Mouse (Mus musculus) retina, adult 2 months (tissue): Measurements from ENCODE around the gene Hoxa6.

ENCODE experiments used
- DNase-seq: peaks from one replicate; pipeline ENCODE4 v3.0.0-alpha.2; 2012; ENCODE audit warnings: low read depth, low spot score

Gene Hoxa6

GRCm38 (mm10) chr6:52241001-52241621 lies 32.6 kb upstream of the Hoxa6 start:
- no peak for DNase-seq

GRCm38 (mm10) chr6:52240389-52241000 lies 32.0 kb upstream of the Hoxa6 start, which contains the start of gene Hoxa10:
TSS of gene Hoxa10 (minus strand) at chr6:52240854.
- DNase-seq, result no peak

GRCm38 (mm10) chr6:52239625-52240388 lies 31.3 kb upstream of the Hoxa6 start:
- DNase-seq, result no peak

GRCm38 (mm10) chr6:52238976-52239375 lies 30.5 kb upstream of the Hoxa6 start:
- no peak for DNase-seq

GRCm38 (mm10) chr6:52238155-52238545 lies 29.6 kb upstream of the Hoxa6 start:
- DNase-seq, result no peak

- no peak for DNase-seq
These were observed 29.0 kb upstream of the Hoxa6 start for GRCm38 (mm10) chr6:52237346-52238154.

GRCm38 (mm10) chr6:52236806-52237205 lies 28.3 kb upstream of the Hoxa6 start:
- no peak for DNase-seq

- DNase-seq, result no peak
These were observed 27.3 kb upstream of the Hoxa6 start for GRCm38 (mm10) chr6:52235866-52236265.

- no peak for DNase-seq
These were observed 26.7 kb upstream of the Hoxa6 start for GRCm38 (mm10) chr6:52235267-52235666.

- no peak for DNase-seq
These were observed 26.1 kb upstream of the Hoxa6 start for GRCm38 (mm10) chr6:52234428-52235140.

GRCm38 (mm10) chr6:52233546-52234427 lies 25.3 kb upstream of the Hoxa6 start:
- no peak for DNase-seq

GRCm38 (mm10) chr6:52232984-52233545 lies 24.5 kb upstream of the Hoxa6 start:
- no peak for DNase-seq

- no peak for DNase-seq
These were observed 24.0 kb upstream of the Hoxa6 start for GRCm38 (mm10) chr6:52232568-52232965.

GRCm38 (mm10) chr6:52231885-52232567 lies 23.5 kb upstream of the Hoxa6 start:
- no peak for DNase-seq

GRCm38 (mm10) chr6:52230516-52231165 lies 22.1 kb upstream of the Hoxa6 start, which contains the start of gene Hoxa9:
TSS of gene Hoxa9 (minus strand) at chr6:52231089.
- DNase-seq, result no peak

- no peak for DNase-seq
These were observed 21.3 kb upstream of the Hoxa6 start for GRCm38 (mm10) chr6:52229558-52230416.
